Mouse (Mus musculus) liver, embryonic 15.5 days (tissue): ENCODE results near the gene Kdm4b. TPM values are rescaled to one million over a fixed set of nuclear protein-coding genes. Genes with fewer than 3 reads are reported as not detected.

ENCODE experiments used
- ATAC-seq: fragments of 200-750 bp; cut with Nextera tagmentation; 2 replicates; pipeline ENCODE4 v1.8.0; 2017; ENCODE audit warnings: moderate number of reproducible peaks, mild to moderate bottlenecking, moderate library complexity; ENCODE audit not compliant: insufficient read depth
- H3K27ac ChIP-seq: fragments of 300-500 bp; sonication (generic); replicated peaks from 2 replicates; pipeline ENCODE4 v1.5.1; 2015; ENCODE audit warnings: mild to moderate bottlenecking, inconsistent platforms
- H3K27me3 ChIP-seq: fragments of 300-500 bp; sonication (generic); 2 replicates; pipeline ENCODE4 v1.6.1; 2015; ENCODE audit warnings: mild to moderate bottlenecking, inconsistent platforms
- H3K36me3 ChIP-seq: fragments of 300-500 bp; sonication (generic); replicated peaks from 2 replicates; pipeline ENCODE4 v1.6.1; 2015; ENCODE audit warnings: moderate library complexity, mild to moderate bottlenecking, inconsistent platforms
- H3K4me1 ChIP-seq: fragments of 300-500 bp; sonication (generic); replicated peaks from 2 replicates; pipeline ENCODE4 v1.6.1; 2015; ENCODE audit warnings: inconsistent platforms
- H3K4me2 ChIP-seq: fragments of 300-500 bp; sonication (generic); 2 replicates; pipeline ENCODE4 v1.6.1; 2015; ENCODE audit warnings: moderate library complexity, mild to moderate bottlenecking, inconsistent platforms
- H3K4me3 ChIP-seq: fragments of 300-500 bp; sonication (generic); replicated peaks from 2 replicates; pipeline ENCODE4 v1.5.1; 2015; ENCODE audit warnings: mild to moderate bottlenecking, inconsistent platforms
- H3K9ac ChIP-seq: fragments of 300-500 bp; sonication (generic); 2 replicates; pipeline ENCODE4 v1.6.1; 2015; ENCODE audit warnings: moderate library complexity, mild to moderate bottlenecking, inconsistent platforms
- H3K9me3 ChIP-seq: fragments of 300-500 bp; sonication (generic); replicated peaks from 2 replicates; pipeline ENCODE4 v1.6.1; 2016; ENCODE audit warnings: inconsistent platforms
- WGBS: fragments of 180-500 bp; shearing (Covaris S2); methylation state at CpG from one replicate; pipeline ENCODE4 v1.1.7; 2015; ENCODE audit warnings: mixed read lengths; ENCODE audit not compliant: insufficient replicate concordance; 5-methylcytosine and 5-hydroxymethylcytosine counted together
- microRNA-seq: library from miRNA; unstranded; fragments of <30 nt; microRNA quantifications from one replicate; pipeline ENCODE4, GENCODE M21; 2016
- polyA plus RNA-seq: library from polyadenylated mRNA; unstranded; fragments of >200 nt; fragmentation: Nextera tagmentation; extraction: Ambion mirVana; gene quantifications from 2 replicates; pipeline ENCODE4 v1.2.1, GENCODE M21; 2015

Gene Kdm4b
- polyA plus RNA-seq, 1 experiment from 2014 or later: 7.0 TPM

- Histone ChIP-seq H3K27me3 (no peaks in the 10 kb centered on the region), H3K4me2 (no peak overlapping the region), H3K9ac (no peak overlapping the region), H3K4me3 (no peak overlapping the region), H3K36me3 (peaks cover 13% of the 10 kb centered on the region; the same call in 1 of the 2 replicates), H3K27ac (no peak overlapping the region), H3K9me3 (no peaks in the 10 kb centered on the region), H3K4me1 (peaks cover 12% of the 10 kb centered on the region; the same call in 1 of the 2 replicates)
- no peak for ATAC-seq
- 48% methylated on average over 6 of the region's 6 CpGs for WGBS
Observed at GRCm38 (mm10) chr17:56442316-56442715, 116.5 kb downstream of the Kdm4b start.

GRCm38 (mm10) chr17:56443341-56443795 is 117.5 kb downstream of the Kdm4b start:
- H3K4me2 ChIP-seq: peak overlapping the region; percentile 18; the same call in 1 of the 2 replicates
- no peak overlapping the region for H3K27ac ChIP-seq
- no peak overlapping the region for H3K4me3 ChIP-seq
- H3K36me3 ChIP-seq: 0 out of 2 replicates have a peak, but pooled peaks cover 7% of the 10 kb centered on the region
- H3K4me1 ChIP-seq: peaks cover 12% of the 10 kb centered on the region; the same call in 1 of the 2 replicates
- WGBS: 21% methylated on average over 5 of the region's 5 CpGs
- H3K27me3 ChIP-seq: no peaks in the 10 kb centered on the region
- 0 out of 2 replicates have a peak, but pooled peaks have one; percentile 37 for ATAC-seq
- no peaks in the 10 kb centered on the region for H3K9me3 ChIP-seq
- no peak overlapping the region for H3K9ac ChIP-seq

DNA sequence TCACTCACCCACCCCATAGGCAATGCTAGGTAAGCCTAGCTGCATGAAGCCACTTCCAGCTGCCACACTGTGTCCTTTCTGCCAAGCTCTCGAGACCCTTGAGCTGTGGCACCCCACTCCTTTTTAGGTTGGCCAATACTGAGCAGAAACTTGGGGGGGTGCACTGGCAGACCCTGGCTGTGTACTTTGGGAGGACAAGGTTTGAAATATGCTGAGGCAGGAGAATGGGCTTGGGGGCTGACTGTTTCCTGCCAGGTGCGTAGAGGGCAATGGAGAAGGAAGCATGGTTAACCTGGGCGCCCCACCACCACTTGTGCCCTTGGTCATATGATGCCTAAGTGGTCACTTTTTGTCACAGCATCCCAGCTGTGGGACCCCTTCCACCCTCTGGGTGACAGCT is 118.9 kb downstream of the Kdm4b start:
- 64% methylated on average over 3 of the region's 3 CpGs for WGBS
- no peaks in the 10 kb centered on the region for H3K27me3 ChIP-seq

DNA sequence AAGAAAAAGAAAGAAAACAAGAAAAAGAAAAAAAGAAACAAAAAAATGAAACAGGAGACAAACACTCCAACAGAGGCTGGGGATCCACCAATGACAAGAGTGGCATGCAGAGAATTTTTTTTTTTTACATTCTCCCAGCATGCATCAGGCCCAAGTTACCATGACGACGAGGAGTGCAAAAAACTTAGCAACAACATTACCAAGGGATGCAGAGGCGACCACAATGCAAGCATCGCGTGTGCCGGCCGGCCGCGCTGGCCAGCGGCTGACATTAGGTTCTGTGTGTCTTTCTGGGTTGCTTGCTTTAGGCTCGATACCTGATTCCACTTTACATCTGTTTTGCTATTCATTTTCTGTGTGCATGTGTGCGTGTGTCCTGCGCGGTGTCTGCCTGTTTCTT is 119.5 kb downstream of the Kdm4b start:
- H3K4me3 ChIP-seq: no peak overlapping the region
- H3K9me3 ChIP-seq: no peaks in the 10 kb centered on the region
- WGBS: 80% methylated on average over 14 of the region's 14 CpGs
- H3K27me3 ChIP-seq: no peaks in the 10 kb centered on the region
- H3K9ac ChIP-seq: no peak overlapping the region
- H3K4me2 ChIP-seq: no peak overlapping the region
- 0 out of 2 replicates have a peak, but pooled peaks cover 10% of the 10 kb centered on the region for H3K36me3 ChIP-seq
- peaks cover 12% of the 10 kb centered on the region; the same call in 1 of the 2 replicates for H3K4me1 ChIP-seq
- ATAC-seq: no peak
- H3K27ac ChIP-seq: no peak overlapping the region

More for the DNA sequence above, 118.9 kb downstream of the Kdm4b start:
- H3K27ac ChIP-seq: no peak overlapping the region
- H3K9me3 ChIP-seq: no peaks in the 10 kb centered on the region
- H3K36me3 ChIP-seq: 0 out of 2 replicates have a peak, but pooled peaks cover 10% of the 10 kb centered on the region
- peaks cover 12% of the 10 kb centered on the region; the same call in 1 of the 2 replicates for H3K4me1 ChIP-seq
- no peak for ATAC-seq
- no peak overlapping the region for H3K4me2 ChIP-seq
- H3K4me3 ChIP-seq: no peak overlapping the region
- no peak overlapping the region for H3K9ac ChIP-seq

- Histone ChIP-seq H3K4me3 (no peak overlapping the region), H3K36me3 (0 out of 2 replicates have a peak, but pooled peaks cover 16% of the 10 kb centered on the region), H3K9ac (no peak overlapping the region), H3K27ac (no peak overlapping the region), H3K4me1 (peaks cover 11% of the 10 kb centered on the region; the same call in 1 of the 2 replicates), H3K9me3 (no peaks in the 10 kb centered on the region), H3K4me2 (no peak overlapping the region), H3K27me3 (no peaks in the 10 kb centered on the region)
- WGBS: 62% methylated on average over 2 of the region's 2 CpGs
- no peak for ATAC-seq
Observed at GRCm38 (mm10) chr17:56447716-56448115, 121.9 kb downstream of the Kdm4b start.

Small RNA genes lying within 50 kb of the gene (microRNA-seq; reads per million reads assigned to microRNA genes)
- not detected for gene Mir6977

Other genes with a start within 250 kb of the Kdm4b start
- gene Hdgfl2, start 246.4 kb upstream of the Kdm4b start, polyA plus RNA-seq: 42.7 and 43.0 TPM in 2 replicates
- gene Plin4, start 216.3 kb upstream of the Kdm4b start, polyA plus RNA-seq: 0.02 and 0.06 TPM in 2 replicates
- 1.3 and 3.7 TPM in 2 replicates for gene Plin5, start 208.5 kb upstream of the Kdm4b start, polyA plus RNA-seq
- 3.2 and 4.0 TPM in 2 replicates for gene Lrg1, start 204.1 kb upstream of the Kdm4b start, polyA plus RNA-seq
- 0.81 and 1.3 TPM in 2 replicates for gene Sema6b, start 185.7 kb upstream of the Kdm4b start, polyA plus RNA-seq
- 2.7 and 3.1 TPM in 2 replicates for gene Tnfaip8l1, start 163.6 kb upstream of the Kdm4b start, polyA plus RNA-seq
- gene Mydgf, start 142.1 kb upstream of the Kdm4b start, polyA plus RNA-seq: 58.6 and 66.4 TPM in 2 replicates
- 19.6 and 22.9 TPM in 2 replicates for gene Dpp9, start 107.2 kb upstream of the Kdm4b start, polyA plus RNA-seq
- gene Fem1a, start 69.3 kb upstream of the Kdm4b start, polyA plus RNA-seq: 5.7 and 6.4 TPM in 2 replicates
- 3.2 and 3.7 TPM in 2 replicates for gene Ticam1, start 49.3 kb upstream of the Kdm4b start, polyA plus RNA-seq
- 33.3 and 36.0 TPM in 2 replicates for gene Plin3, start 33.2 kb upstream of the Kdm4b start, polyA plus RNA-seq
- gene Arrdc5, start 25.8 kb upstream of the Kdm4b start, polyA plus RNA-seq: not detected in 2 replicates
- gene Uhrf1, start 22.7 kb upstream of the Kdm4b start, polyA plus RNA-seq: 96.8 and 109 TPM in 2 replicates
- gene Ptprs, start 150.4 kb downstream of the Kdm4b start, polyA plus RNA-seq: 5.5 and 6.1 TPM in 2 replicates
- gene Znrf4, start 186.4 kb downstream of the Kdm4b start, polyA plus RNA-seq: not detected in 2 replicates
- 0.12 and 0.15 TPM in 2 replicates for gene Gm20219, start 228.3 kb downstream of the Kdm4b start, polyA plus RNA-seq